Mouse (Mus musculus): Measurements from ENCODE around the gene Dock7. TPM values are rescaled to one million over a fixed set of nuclear protein-coding genes. Genes with fewer than 3 reads are reported as not detected.

Dock7 gene
- polyA plus RNA-seq, 1 experiment from 2014 or later: 45.9 TPM

Other genes starting within 250 kb of the Dock7 start
- 66.6 and 82.6 TPM in 2 replicates for gene Usp1, start 197.1 kb downstream of the Dock7 start, polyA plus RNA-seq (2015; fragmentation: Nextera tagmentation; extraction: Ambion mirVana)
- gene Angptl3, start 90.0 kb downstream of the Dock7 start, polyA plus RNA-seq (2015; fragmentation: Nextera tagmentation; extraction: Ambion mirVana): 0.57 and 1.6 TPM in 2 replicates
- 13.5 and 14.0 TPM in 2 replicates for gene Atg4c, start 73.0 kb upstream of the Dock7 start, polyA plus RNA-seq (2015; fragmentation: Nextera tagmentation; extraction: Ambion mirVana)
- 0.21 and 0.22 TPM in 2 replicates for gene Gm12689, start 175.0 kb upstream of the Dock7 start, polyA plus RNA-seq (2015; fragmentation: Nextera tagmentation; extraction: Ambion mirVana)

Data from limb, embryonic 15.5 days (tissue).